ENCODE assay signal across 10 mouse cellular contexts in the genomic region with DNA sequence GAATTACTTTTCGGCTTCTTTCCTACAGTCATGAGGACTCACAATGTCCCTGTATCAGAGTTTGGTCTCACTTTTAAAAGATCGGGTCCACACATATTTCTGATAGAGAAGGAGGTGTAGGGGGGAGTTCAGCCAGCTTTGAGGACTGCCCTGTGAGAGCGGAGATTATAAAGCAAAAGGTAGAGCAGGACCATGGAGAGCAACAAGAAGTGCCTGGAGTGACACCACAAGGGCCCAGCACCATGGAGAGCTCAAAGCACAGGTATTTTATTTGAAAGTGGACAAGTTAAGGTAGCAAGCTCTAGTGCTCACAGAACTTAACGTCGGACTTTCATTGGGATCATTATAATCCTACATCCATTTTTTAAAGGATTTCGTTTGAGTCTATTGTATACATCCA. TPM values are rescaled to one million over a fixed set of nuclear protein-coding genes. Genes with fewer than 3 reads are reported as not detected.
A peak's percentile ranks its signal among the peaks of the same experiment; 100 is the strongest.
DNase-seq lines count a peak whose midpoint lies in the region; ATAC-seq and TF ChIP-seq lines count a peak whose summit lies in the region.
"Had no signal": no experiment of that assay in that cellular context is flagged by ENCODE, and none has a peak within 500 bp of the region (broad histone marks: within the 10 kb centered on the region; RNA-seq: fewer than 3 reads in every experiment).

No protein-coding gene starts in this region.

- intact Hi-C loops in left cerebral cortex, postnatal 14 days (cut with DNase I), result no loop called here

- peak overlapping the region; percentile 40 for H3K4me3 ChIP-seq in cerebellum, adult 2 months (replicated peaks; ENCODE audit: insufficient read depth, low read depth, low read length)
- no peak overlapping the region for H3K4me3 ChIP-seq in lung, postnatal 0 days (ENCODE audit: low read depth, low read length)
- H3K4me3 ChIP-seq: embryonic facial prominence, embryonic 13.5 days; midbrain, embryonic 12.5 days had no signal

- H3K36me3 ChIP-seq in lung, postnatal 0 days (ENCODE audit: insufficient read depth, low read length), result no peaks in the 10 kb centered on the region
- H3K36me3 ChIP-seq: embryonic facial prominence, embryonic 13.5 days; midbrain, embryonic 12.5 days had no signal

- no peak for TF ChIP-seq POLR2A in cerebellum, adult 2 months (IDR thresholded peaks at IDR 0.05; ENCODE audit: borderline replicate concordance, insufficient read depth, low read length)

- peak overlapping the region; percentile 57; the same call in 1 of the 2 replicates for H3K27ac ChIP-seq in cerebellum, adult 2 months (ENCODE audit: insufficient read depth, low read length)
- H3K27ac ChIP-seq in lung, postnatal 0 days (ENCODE audit: low read length), result no peak overlapping the region
- H3K27ac ChIP-seq: embryonic facial prominence, embryonic 13.5 days; midbrain, embryonic 12.5 days had no signal

- no peak for TF ChIP-seq CTCF in cerebellum, adult 2 months (IDR thresholded peaks at IDR 0.05; ENCODE audit: borderline replicate concordance, insufficient read depth, low read depth, low read length)
- no peak for TF ChIP-seq CTCF in lung, postnatal 0 days (IDR thresholded peaks at IDR 0.05)

- no peak for DNase-seq in cerebellum, adult 2 months
- DNase-seq in cerebellum, postnatal 36 days, result no peak
- DNase-seq in adrenal gland, postnatal 10 days, result peak; percentile 76
- DNase-seq in induced T-regulatory cell, adult 2 months (ENCODE audit: low read depth), result peak; percentile 67
- peak; percentile 61 for DNase-seq in lung, postnatal 0 days (ENCODE audit: low spot score)
- DNase-seq in left cerebral cortex, postnatal 14 days (ENCODE audit: low spot score in 2 of 2), result no peak
- no peak for DNase-seq in layer of hippocampus, adult 9-10 months (ENCODE audit: low spot score)

- no peak overlapping the region for H3K9ac ChIP-seq in lung, postnatal 0 days (replicated peaks; ENCODE audit: low read depth)
- H3K9ac ChIP-seq: embryonic facial prominence, embryonic 13.5 days; midbrain, embryonic 12.5 days had no signal

- peaks cover 31% of the 10 kb centered on the region; the same call in 1 of the 2 replicates for H3K4me1 ChIP-seq in cerebellum, adult 2 months (ENCODE audit: control insufficient read depth, insufficient read depth, low read length)
- H3K4me1 ChIP-seq in lung, postnatal 0 days (ENCODE audit: insufficient read depth, low read depth, low read length), result no peaks in the 10 kb centered on the region

- no peak; the same call in 1 of the 2 replicates for ATAC-seq in lung, postnatal 0 days
- ATAC-seq in cerebellum, adult (ENCODE audit: insufficient number of reproducible peaks, low FRiP score, low TSS enrichment), result no peak

- H3K4me2 ChIP-seq in lung, postnatal 0 days (replicated peaks; ENCODE audit: low read depth, low read length), result no peak overlapping the region
- H3K4me2 ChIP-seq: embryonic facial prominence, embryonic 13.5 days; midbrain, embryonic 12.5 days had no signal

- 19% methylated on average over 6 of the region's 6 CpGs for WGBS in cerebellum, adult 2 months
- 26% methylated on average over 6 of the region's 6 CpGs for WGBS in lung, postnatal 0 days

- no peak for TF ChIP-seq EP300 in lung, postnatal 0 days (IDR thresholded peaks at IDR 0.05)

- no peaks in the 10 kb centered on the region for H3K9me3 ChIP-seq in lung, postnatal 0 days (ENCODE audit: low read length)
- H3K9me3 ChIP-seq: embryonic facial prominence, embryonic 13.5 days; midbrain, embryonic 12.5 days had no signal

- H3K27me3 ChIP-seq in cerebellum, adult 2 months (ENCODE audit: control insufficient read depth, insufficient read depth, low read length), result no peaks in the 10 kb centered on the region
- 0 out of 2 replicates have a peak, but pooled peaks cover 9% of the 10 kb centered on the region for H3K27me3 ChIP-seq in lung, postnatal 0 days (replicated peaks; ENCODE audit: insufficient read depth, low read length)
- H3K27me3 ChIP-seq: midbrain, embryonic 12.5 days had no signal

RNA-seq across cellular contexts. Expression of gene Cadm3, which starts 5.8 kb away (rescaled TPM):
- polyA plus RNA-seq in cerebellum, adult 2 months (2012; rRNA removed), result 979 and 1,062 TPM in 2 replicates
- 10 to 100 TPM; 13.5 to 19.4 TPM for total RNA-seq in adrenal gland, postnatal 10 days (2021)
- 0.26 and 0.39 TPM in 2 replicates for polyA plus RNA-seq in lung, postnatal 0 days (2015; fragmentation: Nextera tagmentation; extraction: Ambion mirVana)
- total RNA-seq in left cerebral cortex, postnatal 14 days (2021), result 100 to 1,000 TPM; 482 to 514 TPM

RNA-seq across cellular contexts. Expression of gene Aim2, which starts 11.0 kb away (rescaled TPM):
- 1.3 and 2.0 TPM in 2 replicates for polyA plus RNA-seq in cerebellum, adult 2 months (2012; rRNA removed)
- total RNA-seq in adrenal gland, postnatal 10 days (2021), result 1 to 10 TPM; 3.4 to 5.1 TPM
- 2.1 and 3.4 TPM in 2 replicates for polyA plus RNA-seq in lung, postnatal 0 days (2015; fragmentation: Nextera tagmentation; extraction: Ambion mirVana)
- total RNA-seq in left cerebral cortex, postnatal 14 days (2021), result 1 to 10 TPM; 2.4 to 2.7 TPM

RNA-seq across cellular contexts. Expression of gene Ackr1, which starts 28.1 kb away (rescaled TPM):
- polyA plus RNA-seq in cerebellum, adult 2 months (2012; rRNA removed), result 250 and 253 TPM in 2 replicates
- 1 to 10 TPM; 4.5 to 5.5 TPM for total RNA-seq in adrenal gland, postnatal 10 days (2021)
- polyA plus RNA-seq in lung, postnatal 0 days (2015; fragmentation: Nextera tagmentation; extraction: Ambion mirVana), result 0.36 and 0.70 TPM in 2 replicates
- total RNA-seq in left cerebral cortex, postnatal 14 days (2021), result 100 to 1,000 TPM; 116 to 127 TPM

Comparison
In these comparisons a context has a peak if more than half of its experiments do, and no peak if none do; other contexts are left out.
1. DNase-seq: peak in adrenal gland, postnatal 10 days (single experiment), induced T-regulatory cell, adult 2 months (single experiment) and lung, postnatal 0 days (single experiment); none in cerebellum, adult 2 months (0 of 2), cerebellum, postnatal 36 days (0 of 2), left cerebral cortex, postnatal 14 days (0 of 2) and layer of hippocampus, adult 9-10 months (single experiment).
2. RNA of gene Cadm3, which starts 5.8 kb away (total RNA-seq): 482 to 514 TPM in left cerebral cortex, postnatal 14 days; 13.5 to 19.4 TPM in adrenal gland, postnatal 10 days; every median in the first group is over 10 times any median in the second.
3. RNA of gene Ackr1, which starts 28.1 kb away (total RNA-seq): 116 to 127 TPM in left cerebral cortex, postnatal 14 days; 4.5 to 5.5 TPM in adrenal gland, postnatal 10 days; every median in the first group is over 10 times any median in the second.